Mouse (Mus musculus): ENCODE results near the gene Atp8a1. TPM values are rescaled to one million over a fixed set of nuclear protein-coding genes. Genes with fewer than 3 reads are reported as not detected.

Gene Atp8a1
- polyA plus RNA-seq, 1 experiment from 2014 or later: 3.3 TPM

- H3K4me2 ChIP-seq (replicated peaks; ENCODE audit: low read depth): no peak overlapping the region
- no peak overlapping the region for H3K4me3 ChIP-seq (ENCODE audit: low read depth, low read length)
- no peaks in the 10 kb centered on the region for H3K4me1 ChIP-seq (replicated peaks; ENCODE audit: control insufficient read depth, insufficient read depth)
- no peaks in the 10 kb centered on the region for H3K9me3 ChIP-seq (ENCODE audit: control insufficient read depth, low read length)
- H3K9ac ChIP-seq (ENCODE audit: low read length): no peak overlapping the region
- no peaks in the 10 kb centered on the region for H3K27me3 ChIP-seq (ENCODE audit: control insufficient read depth, insufficient read depth, low read length)
- DNase-seq (ENCODE audit: low spot score): no peak
- ATAC-seq (ENCODE audit: low FRiP score, low TSS enrichment): no peak
- H3K27ac ChIP-seq (replicated peaks): no peak overlapping the region
- TF ChIP-seq CTCF (IDR thresholded peaks at IDR 0.05; ENCODE audit: low read depth) (no peak), EP300 (optimal IDR thresholded peaks at IDR 0.05) (no peak)
- no peaks in the 10 kb centered on the region for H3K36me3 ChIP-seq (ENCODE audit: control insufficient read depth, insufficient read depth, low read length)
- WGBS: 57% methylated on average over 9 of the region's 9 CpGs
Measured at GRCm38 (mm10) chr5:67574039-67574438, 273.2 kb downstream of the Atp8a1 start.

GRCm38 (mm10) chr5:67572552-67573155, 274.6 kb downstream of the Atp8a1 start:
- Histone ChIP-seq H3K27ac (replicated peaks) (no peak overlapping the region), H3K9me3 (ENCODE audit: control insufficient read depth, low read length) (no peaks in the 10 kb centered on the region), H3K36me3 (ENCODE audit: control insufficient read depth, insufficient read depth, low read length) (no peaks in the 10 kb centered on the region), H3K4me1 (replicated peaks; ENCODE audit: control insufficient read depth, insufficient read depth) (no peaks in the 10 kb centered on the region), H3K9ac (ENCODE audit: low read length) (no peak overlapping the region), H3K4me3 (ENCODE audit: low read depth, low read length) (no peak overlapping the region), H3K27me3 (ENCODE audit: control insufficient read depth, insufficient read depth, low read length) (no peaks in the 10 kb centered on the region), H3K4me2 (replicated peaks; ENCODE audit: low read depth) (no peak overlapping the region)
- TF ChIP-seq CTCF (IDR thresholded peaks at IDR 0.05; ENCODE audit: low read depth) (no peak), EP300 (optimal IDR thresholded peaks at IDR 0.05) (no peak)
- no peak for DNase-seq (ENCODE audit: low spot score)
- 37% methylated on average over 6 of the region's 6 CpGs for WGBS
- ATAC-seq (ENCODE audit: low FRiP score, low TSS enrichment): no peak; the same call in 1 of the 2 replicates

Small RNA genes lying within 50 kb of the gene (microRNA-seq; reads per million reads assigned to microRNA genes)
- not detected for gene Gm23617

Other genes with a start within 250 kb of the Atp8a1 start
- gene Shisa3, start 239.6 kb downstream of the Atp8a1 start, polyA plus RNA-seq (2015; fragmentation: Nextera tagmentation; extraction: Ambion mirVana): 13.7 and 14.5 TPM in 2 replicates
- not detected in 2 replicates for gene Gm5108, start 94.2 kb upstream of the Atp8a1 start, polyA plus RNA-seq (2015; fragmentation: Nextera tagmentation; extraction: Ambion mirVana)
- not detected in 2 replicates for gene Gm21905, start 99.0 kb upstream of the Atp8a1 start, polyA plus RNA-seq (2015; fragmentation: Nextera tagmentation; extraction: Ambion mirVana)
- gene Grxcr1, start 184.4 kb upstream of the Atp8a1 start, polyA plus RNA-seq (2015; fragmentation: Nextera tagmentation; extraction: Ambion mirVana): not detected in 2 replicates